Mouse (Mus musculus): ENCODE data around the gene Slc25a29. TPM values are rescaled to one million over a fixed set of nuclear protein-coding genes. Genes with fewer than 3 reads are reported as not detected.

The Slc25a29 gene
- 6.0 and 7.1 TPM in 2 replicates for polyA plus RNA-seq (2014; fragmentation: Nextera tagmentation; extraction: Ambion mirVana)

DNA sequence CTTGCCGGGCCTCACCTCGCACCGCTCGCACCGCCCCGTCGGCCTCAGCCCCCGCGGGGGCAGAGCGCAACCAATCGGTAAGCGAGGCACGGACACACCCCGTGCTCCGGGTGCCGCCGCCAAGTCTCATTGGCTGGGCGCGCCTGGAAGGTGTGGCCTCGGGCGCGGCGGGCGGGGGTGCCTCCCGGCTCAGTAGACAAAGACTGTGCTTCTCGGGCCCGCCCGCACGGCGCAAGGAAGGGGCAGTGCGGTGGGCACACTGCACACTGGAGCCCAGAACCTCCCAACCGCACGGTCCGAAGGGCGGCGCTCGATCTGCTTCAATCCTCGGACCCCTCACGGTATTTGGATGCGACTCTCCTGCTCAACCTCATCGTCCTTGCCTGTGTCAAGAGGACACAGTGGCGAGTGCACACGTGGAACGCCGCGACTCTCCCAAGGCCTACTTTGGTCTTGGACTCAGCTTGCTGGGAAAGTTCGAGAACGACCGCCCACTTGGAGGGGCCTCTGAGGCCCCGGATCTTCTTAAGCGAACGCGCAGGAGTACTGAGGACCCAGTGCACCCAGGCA is at the start of gene Slc25a29, which contains the start of gene Slc25a47:
Gene Slc25a29, minus strand, starts transcription at position 44 of the 570 bp plus-strand sequence.
Gene Slc25a47, plus strand, starts transcription at position 207 of the 570 bp plus-strand sequence.
- peak; percentile 99 for ATAC-seq (replicated peaks; ENCODE audit: low FRiP score, low TSS enrichment, low read depth)
- peak within 1 kb of the TSS; percentile 82 for H3K27ac ChIP-seq (ENCODE audit: low read depth)
- H3K4me1 ChIP-seq (replicated peaks; ENCODE audit: control insufficient read depth, insufficient read depth, low read length): peaks cover 32% of the 10 kb centered on the region
- peaks cover 3% of the 10 kb centered on the region for H3K36me3 ChIP-seq (ENCODE audit: control insufficient read depth, insufficient read depth, low read length)
- H3K27me3 ChIP-seq (replicated peaks; ENCODE audit: control insufficient read depth, insufficient read depth, low read length): no peaks in the 10 kb centered on the region
- WGBS: under 1% methylated on average over 40 of the region's 53 CpGs
- DNase-seq (ENCODE audit: low spot score): peak; percentile 95
- H3K9me3 ChIP-seq (ENCODE audit: control insufficient read depth, low read length): no peaks in the 10 kb centered on the region
- H3K4me3 ChIP-seq (ENCODE audit: low read depth, low read length): peak within 1 kb of the TSS; percentile 53
- H3K9ac ChIP-seq (ENCODE audit: low read length): peak within 1 kb of the TSS; percentile 75
- peak within 1 kb of the TSS; percentile 94 for H3K4me2 ChIP-seq (ENCODE audit: low read length)

DNA sequence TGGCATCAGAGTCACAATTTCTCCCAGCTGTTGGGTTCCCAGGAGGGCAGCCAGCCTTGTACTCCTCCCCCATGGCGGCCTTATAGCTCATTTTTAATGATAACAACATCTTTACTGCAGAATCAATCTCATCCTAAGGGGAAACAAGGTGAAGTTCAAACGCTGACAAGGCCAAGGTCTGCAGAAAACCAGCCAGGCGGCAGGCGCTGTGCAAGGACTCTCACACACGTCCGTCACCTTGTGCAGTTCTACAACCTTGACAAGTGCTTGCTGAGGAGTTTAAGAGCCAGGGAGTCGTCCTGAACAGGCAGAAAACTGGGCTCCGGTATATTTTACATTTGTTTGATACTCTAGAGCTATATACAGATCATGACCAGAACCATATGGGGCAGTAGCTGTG is 47.1 kb upstream of the Slc25a29 start:
- 86% methylated on average over 8 of the region's 8 CpGs for WGBS
- Histone ChIP-seq H3K27me3 (replicated peaks; ENCODE audit: control insufficient read depth, insufficient read depth, low read length) (no peaks in the 10 kb centered on the region), H3K4me1 (replicated peaks; ENCODE audit: control insufficient read depth, insufficient read depth, low read length) (no peaks in the 10 kb centered on the region), H3K4me3 (ENCODE audit: low read depth, low read length) (no peak overlapping the region), H3K4me2 (ENCODE audit: low read length) (no peak overlapping the region), H3K9me3 (ENCODE audit: control insufficient read depth, low read length) (no peaks in the 10 kb centered on the region), H3K36me3 (ENCODE audit: control insufficient read depth, insufficient read depth, low read length) (peaks cover 82% of the 10 kb centered on the region), H3K9ac (ENCODE audit: low read length) (no peak overlapping the region), H3K27ac (ENCODE audit: low read depth) (no peak overlapping the region)
- ATAC-seq (replicated peaks; ENCODE audit: low FRiP score, low TSS enrichment, low read depth): no peak
- DNase-seq (ENCODE audit: low spot score): no peak

DNA sequence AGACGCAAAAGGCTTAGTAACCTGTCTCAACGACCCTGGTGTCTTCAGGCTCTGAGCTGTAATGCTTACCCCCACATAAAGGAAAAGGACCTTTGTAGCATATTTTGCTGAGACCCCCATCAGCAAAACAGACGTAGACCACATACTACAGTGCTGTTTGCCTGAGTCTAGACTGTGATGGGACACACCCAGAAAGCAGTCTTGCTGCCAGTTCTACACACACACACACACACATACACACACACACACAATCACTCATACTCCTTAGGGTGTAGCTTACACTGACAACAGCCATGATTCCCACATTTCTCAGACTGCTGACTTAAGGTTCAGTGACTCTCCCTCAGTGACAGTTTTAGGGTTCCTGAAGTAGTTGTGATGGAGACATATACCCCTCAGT is 45.5 kb upstream of the Slc25a29 start:
- peaks cover 66% of the 10 kb centered on the region for H3K36me3 ChIP-seq (ENCODE audit: control insufficient read depth, insufficient read depth, low read length)
- no peak overlapping the region for H3K4me2 ChIP-seq (ENCODE audit: low read length)
- no peaks in the 10 kb centered on the region for H3K4me1 ChIP-seq (replicated peaks; ENCODE audit: control insufficient read depth, insufficient read depth, low read length)
- H3K9ac ChIP-seq (ENCODE audit: low read length): no peak overlapping the region
- no peaks in the 10 kb centered on the region for H3K27me3 ChIP-seq (replicated peaks; ENCODE audit: control insufficient read depth, insufficient read depth, low read length)
- ATAC-seq (replicated peaks; ENCODE audit: low FRiP score, low TSS enrichment, low read depth): no peak
- WGBS: 81% methylated on average over 3 of the region's 3 CpGs
- no peak overlapping the region for H3K27ac ChIP-seq (ENCODE audit: low read depth)
- no peak overlapping the region for H3K4me3 ChIP-seq (ENCODE audit: low read depth, low read length)
- DNase-seq (ENCODE audit: low spot score): no peak
- H3K9me3 ChIP-seq (ENCODE audit: control insufficient read depth, low read length): no peaks in the 10 kb centered on the region

DNA sequence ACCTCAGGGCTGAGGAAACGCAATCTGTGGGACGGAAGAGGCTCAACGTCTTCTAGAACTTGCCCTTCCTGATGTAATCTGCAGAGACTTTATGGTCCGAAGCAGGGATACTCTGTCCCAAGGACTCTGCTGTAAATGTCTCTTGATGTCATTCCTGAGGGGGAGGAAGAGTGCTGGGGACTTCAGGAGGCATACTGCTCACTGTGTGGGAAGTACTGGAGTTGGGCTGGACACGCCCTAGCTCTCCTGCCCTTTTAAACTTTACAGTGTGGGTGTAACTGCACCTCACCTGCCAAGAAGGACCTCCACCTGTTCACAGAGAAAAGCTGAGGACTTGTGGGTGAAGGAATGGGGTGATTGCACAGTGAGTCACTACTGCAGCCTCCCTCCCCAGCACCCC is 44.9 kb upstream of the Slc25a29 start:
- ATAC-seq (replicated peaks; ENCODE audit: low FRiP score, low TSS enrichment, low read depth) (peak; percentile 75; the same call in 1 of the 2 replicates), DNase-seq (ENCODE audit: low spot score) (no peak)
- Histone ChIP-seq H3K9me3 (ENCODE audit: control insufficient read depth, low read length) (no peaks in the 10 kb centered on the region), H3K4me2 (ENCODE audit: low read length) (no peak overlapping the region), H3K4me3 (ENCODE audit: low read depth, low read length) (no peak overlapping the region), H3K27ac (ENCODE audit: low read depth) (no peak overlapping the region), H3K36me3 (ENCODE audit: control insufficient read depth, insufficient read depth, low read length) (peaks cover 67% of the 10 kb centered on the region), H3K9ac (ENCODE audit: low read length) (no peak overlapping the region), H3K4me1 (replicated peaks; ENCODE audit: control insufficient read depth, insufficient read depth, low read length) (no peaks in the 10 kb centered on the region), H3K27me3 (replicated peaks; ENCODE audit: control insufficient read depth, insufficient read depth, low read length) (no peaks in the 10 kb centered on the region)
- 78% methylated on average over 5 of the region's 5 CpGs for WGBS

DNA sequence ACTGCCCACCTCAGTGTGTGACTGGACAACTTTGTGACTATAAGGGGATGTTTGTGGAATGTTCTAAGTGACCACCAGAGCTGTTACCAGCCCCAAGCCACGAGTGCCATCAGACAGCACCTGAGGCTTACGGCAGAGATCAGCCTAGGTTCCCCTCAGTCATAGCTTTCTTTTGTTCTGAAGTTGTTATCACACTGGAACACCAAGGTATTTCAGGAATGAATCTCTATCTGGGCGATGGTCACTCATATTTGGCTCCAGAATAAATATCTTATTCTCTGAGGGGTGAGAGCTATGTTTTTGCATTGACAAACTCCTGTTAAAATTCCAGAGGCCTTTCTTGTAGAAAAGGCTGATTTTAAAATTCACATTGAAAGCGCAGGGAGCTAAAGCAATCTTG is 43.5 kb upstream of the Slc25a29 start:
- DNase-seq (ENCODE audit: low spot score) (no peak), ATAC-seq (replicated peaks; ENCODE audit: low FRiP score, low TSS enrichment, low read depth) (no peak)
- Histone ChIP-seq H3K9me3 (ENCODE audit: control insufficient read depth, low read length) (no peaks in the 10 kb centered on the region), H3K9ac (ENCODE audit: low read length) (no peak overlapping the region), H3K36me3 (ENCODE audit: control insufficient read depth, insufficient read depth, low read length) (peaks cover 74% of the 10 kb centered on the region), H3K27ac (ENCODE audit: low read depth) (no peak overlapping the region), H3K27me3 (replicated peaks; ENCODE audit: control insufficient read depth, insufficient read depth, low read length) (no peaks in the 10 kb centered on the region), H3K4me1 (replicated peaks; ENCODE audit: control insufficient read depth, insufficient read depth, low read length) (no peaks in the 10 kb centered on the region), H3K4me3 (ENCODE audit: low read depth, low read length) (no peak overlapping the region), H3K4me2 (ENCODE audit: low read length) (no peak overlapping the region)
- WGBS: 84% methylated on average over 4 of the region's 4 CpGs

DNA sequence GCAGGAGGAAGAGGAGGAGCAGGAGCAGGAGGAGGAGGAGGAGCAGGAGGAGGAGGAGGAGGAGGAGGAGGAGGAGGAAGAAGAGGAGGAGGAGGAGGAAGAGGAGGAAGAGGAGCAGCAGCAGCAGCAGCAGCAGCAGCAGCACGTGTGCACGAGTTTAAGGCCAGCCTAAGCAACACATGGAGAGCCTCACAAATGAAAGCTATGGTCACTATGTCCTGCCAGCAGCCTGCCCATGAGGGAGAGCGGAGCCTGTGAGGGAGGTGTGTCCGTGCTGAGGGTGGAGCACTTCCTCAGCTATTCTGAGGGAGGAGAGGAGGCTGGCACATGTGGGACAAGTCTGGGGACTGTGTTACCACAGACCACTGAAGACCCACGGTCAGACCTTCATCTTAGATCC is 37.4 kb upstream of the Slc25a29 start:
- no peaks in the 10 kb centered on the region for H3K9me3 ChIP-seq (ENCODE audit: control insufficient read depth, low read length)
- H3K9ac ChIP-seq (ENCODE audit: low read length): no peak overlapping the region
- H3K4me3 ChIP-seq (ENCODE audit: low read depth, low read length): no peak overlapping the region
- H3K27me3 ChIP-seq (replicated peaks; ENCODE audit: control insufficient read depth, insufficient read depth, low read length): no peaks in the 10 kb centered on the region
- no peak overlapping the region for H3K27ac ChIP-seq (ENCODE audit: low read depth)
- H3K36me3 ChIP-seq (ENCODE audit: control insufficient read depth, insufficient read depth, low read length): peaks cover 72% of the 10 kb centered on the region
- H3K4me1 ChIP-seq (replicated peaks; ENCODE audit: control insufficient read depth, insufficient read depth, low read length): no peaks in the 10 kb centered on the region
- DNase-seq (ENCODE audit: low spot score): no peak
- no peak for ATAC-seq (replicated peaks; ENCODE audit: low FRiP score, low TSS enrichment, low read depth)
- WGBS: 78% methylated on average over 5 of the region's 5 CpGs
- H3K4me2 ChIP-seq (ENCODE audit: low read length): no peak overlapping the region

DNA sequence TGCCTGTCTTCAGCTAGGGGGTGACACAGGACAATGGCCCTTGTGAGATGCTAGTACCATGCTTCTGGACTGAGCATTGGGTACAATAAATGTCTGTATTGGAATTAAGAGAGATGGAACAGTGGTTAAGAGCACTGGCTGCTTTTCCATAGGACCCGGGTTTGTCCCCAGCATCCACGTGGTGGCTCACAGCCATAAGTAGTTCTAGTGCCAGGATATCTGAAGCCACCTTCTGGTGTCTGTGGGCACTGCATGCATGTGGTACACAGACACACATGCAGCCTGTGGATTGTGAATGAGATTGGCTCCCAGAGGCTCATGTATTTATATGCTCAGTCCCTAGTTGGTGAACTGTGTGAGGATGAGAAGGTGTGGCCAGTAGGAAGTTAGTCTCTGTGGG is 33.9 kb upstream of the Slc25a29 start:
- no peaks in the 10 kb centered on the region for H3K9me3 ChIP-seq (ENCODE audit: control insufficient read depth, low read length)
- peaks cover 86% of the 10 kb centered on the region for H3K36me3 ChIP-seq (ENCODE audit: control insufficient read depth, insufficient read depth, low read length)
- no peaks in the 10 kb centered on the region for H3K27me3 ChIP-seq (replicated peaks; ENCODE audit: control insufficient read depth, insufficient read depth, low read length)
- no peak for DNase-seq (ENCODE audit: low spot score)
- no peak overlapping the region for H3K27ac ChIP-seq (ENCODE audit: low read depth)
- ATAC-seq (replicated peaks; ENCODE audit: low FRiP score, low TSS enrichment, low read depth): no peak
- H3K4me3 ChIP-seq (ENCODE audit: low read depth, low read length): no peak overlapping the region
- 76% methylated on average over 2 of the region's 2 CpGs for WGBS
- no peak overlapping the region for H3K4me2 ChIP-seq (ENCODE audit: low read length)
- H3K9ac ChIP-seq (ENCODE audit: low read length): no peak overlapping the region
- no peaks in the 10 kb centered on the region for H3K4me1 ChIP-seq (replicated peaks; ENCODE audit: control insufficient read depth, insufficient read depth, low read length)

DNA sequence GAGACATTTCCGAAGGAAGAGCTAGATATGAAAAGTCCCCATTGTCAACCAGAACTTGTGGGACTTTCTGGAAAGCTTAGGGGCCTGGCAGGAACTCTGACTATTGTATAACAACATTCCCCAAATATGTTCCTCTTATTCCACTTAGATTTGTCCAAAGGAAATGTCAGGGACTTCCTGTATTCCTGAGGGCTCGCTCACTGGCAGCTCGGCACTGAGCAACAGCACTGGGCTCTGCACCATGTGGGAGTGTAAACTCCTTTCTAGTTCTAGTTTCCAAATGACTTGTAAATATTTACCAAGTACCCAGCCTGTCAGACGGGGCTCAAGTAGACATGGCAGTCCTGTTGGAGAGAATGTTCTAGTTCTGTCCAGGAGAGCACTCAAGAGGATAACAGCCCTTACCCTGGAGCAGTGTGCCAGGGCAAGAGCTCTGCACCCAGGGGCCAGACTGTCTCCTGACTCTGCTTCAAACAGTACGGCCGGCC is 29.4 kb upstream of the Slc25a29 start:
- no peak overlapping the region for H3K4me2 ChIP-seq (ENCODE audit: low read length)
- no peak overlapping the region for H3K9ac ChIP-seq (ENCODE audit: low read length)
- peaks cover 91% of the 10 kb centered on the region for H3K36me3 ChIP-seq (ENCODE audit: control insufficient read depth, insufficient read depth, low read length)
- 71% methylated on average over 6 of the region's 6 CpGs for WGBS
- H3K4me3 ChIP-seq (ENCODE audit: low read depth, low read length): no peak overlapping the region
- ATAC-seq (replicated peaks; ENCODE audit: low FRiP score, low TSS enrichment, low read depth) (no peak), DNase-seq (ENCODE audit: low spot score) (no peak)
- no peaks in the 10 kb centered on the region for H3K27me3 ChIP-seq (replicated peaks; ENCODE audit: control insufficient read depth, insufficient read depth, low read length)
- no peaks in the 10 kb centered on the region for H3K4me1 ChIP-seq (replicated peaks; ENCODE audit: control insufficient read depth, insufficient read depth, low read length)
- no peak overlapping the region for H3K27ac ChIP-seq (ENCODE audit: low read depth)
- no peaks in the 10 kb centered on the region for H3K9me3 ChIP-seq (ENCODE audit: control insufficient read depth, low read length)

DNA sequence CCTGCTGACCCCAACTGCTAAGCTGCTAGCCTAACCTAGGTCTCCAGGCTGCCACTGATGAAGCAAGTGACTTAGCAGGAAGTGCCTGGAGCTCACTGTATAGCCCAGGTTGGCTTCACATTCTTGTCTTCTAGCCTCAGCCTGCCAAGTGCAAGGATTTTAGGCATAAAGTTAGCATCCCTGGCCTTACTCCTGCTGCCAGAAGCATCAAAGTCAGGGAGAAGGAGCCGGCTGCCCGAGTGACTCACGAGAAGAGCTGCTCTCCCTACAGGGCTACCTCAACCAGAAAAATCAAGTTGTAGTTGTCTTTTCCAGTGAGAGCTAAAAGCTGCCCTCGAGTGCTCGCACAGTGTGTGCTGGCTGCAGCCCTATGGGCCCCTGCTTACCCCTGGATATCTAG is 22.8 kb upstream of the Slc25a29 start:
- ATAC-seq (replicated peaks; ENCODE audit: low FRiP score, low TSS enrichment, low read depth): no peak
- Histone ChIP-seq H3K4me3 (ENCODE audit: low read depth, low read length) (no peak overlapping the region), H3K9me3 (ENCODE audit: control insufficient read depth, low read length) (no peaks in the 10 kb centered on the region), H3K27me3 (replicated peaks; ENCODE audit: control insufficient read depth, insufficient read depth, low read length) (no peaks in the 10 kb centered on the region), H3K27ac (ENCODE audit: low read depth) (0 out of 2 replicates have a peak overlapping the region, but pooled peaks have one; percentile 5), H3K36me3 (ENCODE audit: control insufficient read depth, insufficient read depth, low read length) (peaks cover 49% of the 10 kb centered on the region), H3K4me1 (replicated peaks; ENCODE audit: control insufficient read depth, insufficient read depth, low read length) (no peaks in the 10 kb centered on the region), H3K4me2 (ENCODE audit: low read length) (no peak overlapping the region), H3K9ac (ENCODE audit: low read length) (no peak overlapping the region)
- no peak for DNase-seq (ENCODE audit: low spot score)
- 75% methylated on average over 5 of the region's 5 CpGs for WGBS

Measured in intestine, embryonic 14.5 days (tissue).